Mouse (Mus musculus): ENCODE data around the gene Mcts2.

Mcts2 gene

GRCm38 (mm10) chr2:152691564-152692217 is 4.9 kb downstream of the Mcts2 start:
- peak; percentile 53 for DNase-seq

- peak; percentile 68 for DNase-seq
Measured at GRCm38 (mm10) chr2:152693233-152693632, 6.4 kb downstream of the Mcts2 start.

DNA sequence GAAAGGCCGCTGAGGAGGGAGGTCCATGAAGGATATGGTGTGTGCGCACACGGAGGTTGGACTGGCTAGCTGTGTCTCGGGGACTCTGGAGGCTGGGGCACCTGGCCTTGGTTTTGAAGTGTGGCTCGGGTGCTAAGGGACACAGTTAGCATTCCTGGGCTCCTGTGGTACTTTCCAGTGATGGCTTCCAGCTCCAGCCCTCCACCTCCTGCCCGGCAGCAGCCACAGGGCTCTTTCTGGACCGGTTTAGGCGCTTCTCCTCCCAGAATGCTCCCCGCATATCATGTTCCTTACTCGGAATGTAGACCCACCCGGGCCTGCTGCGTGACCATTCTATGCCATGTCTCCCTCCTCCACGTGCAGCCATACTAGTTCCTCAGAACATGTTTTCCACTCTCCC is 6.9 kb downstream of the Mcts2 start:
- no peak for DNase-seq

GRCm38 (mm10) chr2:152694708-152695107 is 7.9 kb downstream of the Mcts2 start:
- DNase-seq, result peak; percentile 32

DNA sequence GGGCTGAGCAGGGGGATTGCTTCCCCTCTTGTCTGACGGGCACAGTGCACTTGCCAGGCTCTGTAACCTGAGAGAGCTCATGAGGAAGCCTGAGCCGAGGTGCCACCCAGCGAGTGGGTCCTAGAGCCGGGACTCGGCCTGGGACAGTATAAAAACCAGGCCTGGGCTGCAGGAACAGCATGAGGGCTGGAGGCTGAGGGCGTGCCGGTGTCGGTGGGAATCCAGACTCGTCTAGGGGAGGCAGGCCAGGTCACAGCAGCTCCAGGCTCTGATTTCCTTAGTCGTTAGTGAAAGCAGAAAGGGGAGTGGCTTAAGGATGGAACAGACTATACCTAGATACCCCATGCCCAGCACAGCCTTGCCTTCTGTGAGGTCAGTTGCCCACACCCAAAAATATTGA is 9.2 kb downstream of the Mcts2 start:
- DNase-seq, result no peak

GRCm38 (mm10) chr2:152696476-152697164 is 9.8 kb downstream of the Mcts2 start:
- peak; percentile 95 for DNase-seq

- no peak for DNase-seq
Measured at GRCm38 (mm10) chr2:152700138-152700537, 13.3 kb downstream of the Mcts2 start.

DNA sequence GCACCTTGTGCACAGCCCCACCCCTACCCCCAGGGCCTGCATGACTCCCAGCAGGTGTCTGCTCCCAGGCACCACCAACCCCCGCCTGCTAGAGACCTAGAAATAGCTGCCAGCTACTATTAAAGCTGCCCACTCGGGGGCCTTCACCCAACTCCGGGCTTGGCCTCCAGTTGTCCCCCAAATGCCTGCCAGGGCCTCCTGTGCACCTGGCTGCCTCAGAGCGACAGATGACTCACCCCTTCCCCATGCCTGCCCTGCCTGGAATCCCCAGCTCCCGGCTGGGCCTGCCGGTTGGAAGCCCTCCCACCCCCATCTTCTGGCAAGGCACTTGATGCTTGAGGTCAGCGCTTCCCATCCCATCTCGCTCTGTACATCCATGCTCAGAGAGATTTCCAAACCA is 13.9 kb downstream of the Mcts2 start:
- no peak for DNase-seq

DNA sequence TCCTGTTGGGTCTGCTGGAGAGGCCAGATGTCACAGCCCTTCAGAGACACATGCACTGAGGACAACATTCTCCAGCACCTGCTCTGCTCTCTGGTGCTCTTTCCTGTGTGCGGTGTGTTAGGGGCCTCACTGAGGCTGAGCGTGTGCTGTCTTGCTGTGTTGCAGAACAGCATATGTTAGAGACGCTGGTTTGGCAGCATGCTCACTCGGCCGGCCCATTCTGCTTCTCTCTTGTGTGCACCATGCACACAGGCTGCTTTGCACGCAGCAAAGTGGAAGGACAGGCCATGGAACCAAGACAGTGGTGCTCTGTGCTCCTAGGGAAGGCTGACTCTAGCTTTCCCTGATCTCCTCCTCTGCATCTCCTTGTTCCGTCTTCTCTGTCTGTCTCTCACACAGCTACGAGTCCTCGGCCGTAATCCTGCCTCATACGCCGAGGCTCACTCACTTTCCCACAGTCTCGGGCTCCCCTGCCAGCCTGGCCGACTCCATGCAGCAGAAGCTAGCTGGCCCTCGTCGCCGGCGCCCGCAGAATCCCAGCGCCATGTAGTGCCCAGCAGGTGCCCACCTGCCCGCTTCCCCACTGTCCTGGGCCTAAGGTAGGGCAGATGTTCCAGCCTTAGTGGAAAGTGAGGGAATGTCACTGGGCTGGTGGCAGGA is 16.9 kb downstream of the Mcts2 start:
- no peak for DNase-seq

- no peak for DNase-seq
Measured at GRCm38 (mm10) chr2:152704256-152704605, 17.4 kb downstream of the Mcts2 start.

- DNase-seq, result no peak
Measured at GRCm38 (mm10) chr2:152704811-152705370, 18.1 kb downstream of the Mcts2 start.

GRCm38 (mm10) chr2:152705993-152706571 is 19.2 kb downstream of the Mcts2 start:
- DNase-seq, result peak; percentile 73

DNA sequence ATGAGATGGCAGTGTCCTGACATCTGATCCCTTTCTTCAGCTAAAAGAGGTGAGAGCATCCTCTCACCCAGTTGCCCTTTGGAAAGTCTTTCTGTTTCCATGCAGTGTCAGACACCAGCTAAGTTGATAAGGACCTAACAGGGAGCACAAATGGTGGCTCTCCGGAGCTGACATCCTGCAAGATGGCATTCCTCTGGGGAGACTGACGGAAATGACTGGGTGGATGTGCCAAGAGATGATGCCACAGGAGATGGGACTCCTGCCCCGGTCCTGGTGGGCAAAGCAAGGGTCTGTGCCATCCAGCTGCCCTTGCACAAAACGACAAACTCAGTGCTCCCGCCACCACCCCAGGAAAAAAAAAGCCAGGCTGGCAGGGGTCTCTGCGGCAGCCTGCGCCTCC is 20.4 kb downstream of the Mcts2 start:
- DNase-seq, result no peak

DNA sequence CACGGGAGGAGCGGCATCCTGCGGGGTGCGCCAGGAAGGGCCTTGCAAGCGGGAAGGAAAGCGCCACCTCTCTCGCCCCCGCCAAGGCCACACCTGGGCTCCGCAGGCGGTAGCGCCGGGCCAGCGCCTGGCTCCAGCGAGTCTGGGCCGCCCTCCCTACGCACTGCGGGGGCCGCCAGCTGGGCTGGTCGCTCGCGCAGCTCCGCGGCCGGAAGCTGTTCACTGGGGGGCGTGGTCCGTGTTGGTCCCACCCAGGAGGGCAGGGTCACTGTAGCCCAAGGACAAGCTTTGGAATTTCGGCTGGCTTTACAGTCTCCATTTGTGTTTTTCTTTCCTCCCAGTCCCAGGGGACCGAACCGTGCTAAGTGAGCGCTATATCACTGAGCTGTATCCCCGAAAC is 20.8 kb downstream of the Mcts2 start:
- DNase-seq, result peak; percentile 97

- no peak for DNase-seq
Measured at GRCm38 (mm10) chr2:152709066-152709465, 22.2 kb downstream of the Mcts2 start.

DNA sequence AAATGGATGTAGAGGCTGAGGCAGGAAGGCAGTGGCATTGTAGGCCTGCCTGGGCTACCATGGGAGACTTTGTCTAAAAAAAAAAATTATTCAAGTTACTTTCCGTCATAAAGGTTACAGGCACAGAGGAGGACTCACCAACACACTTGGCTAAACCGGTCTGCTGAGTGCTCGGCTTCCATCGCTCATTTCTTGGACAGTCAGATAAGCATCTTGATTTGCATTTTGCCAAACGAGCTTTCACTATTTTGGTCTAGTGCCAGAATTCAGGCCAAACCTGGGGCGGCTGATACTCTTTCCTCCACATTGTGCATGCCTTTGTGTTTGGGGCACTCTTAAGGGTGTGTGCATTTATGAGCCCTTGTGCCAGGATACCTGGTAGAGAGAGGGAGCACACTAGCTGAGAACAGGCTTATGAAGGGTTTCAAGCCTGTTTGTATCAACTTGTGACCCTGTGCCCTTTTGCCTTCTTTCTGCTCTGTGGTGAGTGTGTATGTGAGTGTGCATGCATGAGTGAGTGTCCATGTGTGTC is 29.5 kb downstream of the Mcts2 start:
- peak; percentile 39 for DNase-seq

- DNase-seq, result no peak
Measured at GRCm38 (mm10) chr2:152717652-152718051, 30.8 kb downstream of the Mcts2 start.

DNA sequence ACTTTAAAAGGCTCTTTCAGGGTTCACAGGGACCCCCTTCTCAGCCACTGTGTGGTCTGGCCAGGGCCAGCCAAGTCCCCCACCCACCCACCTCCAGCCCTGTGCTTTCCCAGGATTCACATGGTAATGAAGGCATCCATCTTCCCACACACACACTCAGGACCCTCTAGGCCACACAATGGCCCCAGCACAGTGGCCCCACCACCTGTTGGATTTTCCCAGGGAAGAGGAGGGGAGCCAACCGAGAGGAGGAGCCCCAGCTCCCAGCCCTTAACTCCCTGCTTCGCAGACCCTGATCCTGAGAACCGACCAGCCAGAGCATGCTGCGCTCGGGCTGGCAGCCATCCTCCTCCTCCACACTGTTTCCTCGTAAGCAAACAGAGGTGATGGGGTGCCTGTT is 31.2 kb downstream of the Mcts2 start:
- DNase-seq, result no peak

- DNase-seq, result no peak
Measured at GRCm38 (mm10) chr2:152723651-152724331, 37.0 kb downstream of the Mcts2 start.

GRCm38 (mm10) chr2:152724332-152724723 is 37.5 kb downstream of the Mcts2 start:
- DNase-seq, result no peak

- no peak for DNase-seq
Measured at GRCm38 (mm10) chr2:152725178-152725750, 38.4 kb downstream of the Mcts2 start.

DNA sequence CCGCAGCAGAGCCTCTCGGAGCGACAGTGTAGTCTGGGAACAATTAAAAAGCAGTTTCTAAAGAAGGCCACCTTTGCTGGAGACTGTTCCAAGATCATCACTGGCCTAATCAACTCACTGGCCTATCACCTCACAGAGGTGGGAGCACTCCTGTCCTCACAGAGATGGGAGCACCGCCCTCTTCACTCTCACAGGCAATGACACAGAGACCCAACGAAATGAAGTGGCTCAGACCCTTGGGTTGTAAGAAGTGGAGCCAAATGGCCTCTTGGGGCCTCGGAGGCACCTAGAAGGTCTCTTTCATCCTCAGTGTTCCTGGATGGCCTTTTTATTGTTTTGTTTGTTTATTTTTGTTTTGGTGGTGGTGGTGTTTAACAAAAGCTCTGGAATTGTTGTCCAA is 39.4 kb downstream of the Mcts2 start:
- DNase-seq, result no peak
